Mouse (Mus musculus): ENCODE results near the gene Mrm3.

DNA sequence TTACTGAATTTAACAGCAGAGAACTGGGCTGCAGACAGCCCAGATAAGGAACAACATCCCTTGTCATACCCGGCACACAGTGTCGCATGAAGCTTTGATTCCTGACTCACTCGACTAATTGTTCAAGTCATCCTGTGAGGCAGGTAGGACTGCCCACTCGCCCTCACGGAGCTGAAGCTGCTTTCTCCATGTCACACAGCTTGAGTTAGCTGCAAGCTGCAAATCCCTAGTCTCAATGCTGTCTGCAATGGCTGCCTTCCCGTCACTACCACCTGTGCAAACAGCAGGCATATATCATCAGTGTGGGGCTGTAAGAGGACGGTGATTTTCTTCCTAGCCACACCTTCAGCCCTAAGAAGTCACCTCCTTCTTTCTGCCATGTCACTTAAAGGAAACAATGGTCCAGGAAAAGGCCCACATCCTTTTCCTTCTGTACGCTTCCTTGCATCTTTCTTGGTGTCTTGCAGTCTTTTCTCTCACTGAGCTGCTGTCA is 46.5 kb upstream of the Mrm3 start:
- TF ChIP-seq CTCF (conservative IDR thresholded peaks at IDR 0.05; ENCODE audit: low read length): no peak
- TF ChIP-seq POU5F1 (IDR thresholded peaks at IDR 0.05; ENCODE audit: borderline replicate concordance, low read length): no peak
